Mouse (Mus musculus) cortical plate, adult 2 months (tissue): ENCODE results near the gene Scgb1c1.

ENCODE experiments used
- CTCF ChIP-seq: fragments of 200-500 bp; IDR thresholded peaks from 2 replicates; pipeline ENCODE4 v1.5.1; 2011; ENCODE audit warnings: mild to moderate bottlenecking, control low read depth, low read length; ENCODE audit not compliant: insufficient read depth; ENCODE audit errors: extremely low read depth
- POLR2A ChIP-seq: fragments of 200-500 bp; IDR thresholded peaks from 2 replicates; pipeline ENCODE4 v1.6.1; 2011; ENCODE audit warnings: mild to moderate bottlenecking, low read length, control low read depth; ENCODE audit not compliant: insufficient read depth; ENCODE audit errors: extremely low read depth

DNA sequence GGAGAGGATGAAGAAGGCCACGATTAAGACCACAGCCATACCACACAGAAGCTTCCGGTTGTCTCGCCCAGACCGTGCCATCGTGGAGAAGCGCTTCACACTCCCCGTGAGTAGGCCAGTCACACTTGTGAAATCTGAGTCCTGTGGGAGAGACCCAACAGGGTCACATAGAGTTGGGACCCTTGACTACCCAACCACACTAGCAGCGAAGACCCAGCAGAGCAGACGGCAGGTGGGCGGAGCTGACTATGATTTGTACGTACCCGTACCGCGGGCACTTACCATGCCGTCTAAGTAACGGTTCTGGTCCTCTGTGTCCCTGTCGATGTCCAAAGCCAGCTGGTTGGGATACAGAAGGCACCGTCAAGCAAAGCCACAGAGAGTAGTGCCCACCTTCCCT, 9.1 kb downstream of the Scgb1c1 start:
- no peak for TF ChIP-seq CTCF
- TF ChIP-seq POLR2A: no peak
